In the genomic region with DNA sequence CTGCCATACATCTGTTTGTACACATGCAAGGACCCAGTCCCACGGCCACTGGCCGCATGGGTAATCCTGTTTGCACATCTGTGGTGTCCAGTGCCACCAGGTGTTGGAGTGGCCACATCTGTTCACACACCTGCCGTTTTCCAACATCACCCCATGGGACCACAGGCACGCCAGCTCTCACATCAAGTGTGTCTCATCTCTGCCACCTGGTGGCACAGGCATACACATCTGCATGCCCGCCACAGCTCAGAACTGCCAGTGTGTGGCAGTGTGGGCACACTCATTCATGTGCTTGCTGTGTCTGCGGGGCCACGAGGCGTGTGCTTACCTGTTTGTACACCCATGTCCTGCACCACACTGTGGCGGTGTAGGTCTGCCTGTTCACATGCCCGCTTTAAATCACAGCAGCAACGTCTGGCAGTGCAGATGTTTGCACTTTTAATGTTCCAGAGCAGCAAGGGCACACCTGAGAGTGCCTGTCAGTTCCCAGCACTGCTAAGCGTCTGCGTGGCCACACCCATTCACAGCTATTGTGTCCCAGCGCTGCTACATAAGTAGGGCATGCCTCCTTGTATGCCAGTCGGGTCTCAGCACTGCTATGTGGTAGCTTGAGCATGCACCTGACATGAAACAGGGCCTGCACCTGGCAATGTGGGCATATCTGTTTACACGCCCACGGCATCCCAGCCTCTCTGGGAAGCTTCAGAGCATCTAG, we compare ENCODE assay signal across 8 mouse cellular contexts. TPM values are rescaled to one million over a fixed set of nuclear protein-coding genes. Genes with fewer than 3 reads are reported as not detected.
DNase-seq lines count a peak whose midpoint lies in the region; ATAC-seq and TF ChIP-seq lines count a peak whose summit lies in the region.

No protein-coding gene starts in this region.

- peaks cover 30 to 38% of the 10 kb centered on the region in 2 experiments for H3K4me1 ChIP-seq in CH12.LX (ENCODE audit: control insufficient read depth in 1 of 2, insufficient read depth in 2 of 2)
- no peaks in the 10 kb centered on the region for H3K4me1 ChIP-seq in embryonic facial prominence, embryonic 11.5 days (ENCODE audit: control insufficient read depth, insufficient read depth, low read length)
- H3K4me1 ChIP-seq in hindbrain, embryonic 10.5 days (replicated peaks) = peaks cover 15% of the 10 kb centered on the region
- H3K4me1 ChIP-seq in midbrain, postnatal 0 days (ENCODE audit: insufficient read depth, low read length) = no peaks in the 10 kb centered on the region
- H3K4me1 ChIP-seq in stomach, postnatal 0 days (replicated peaks; ENCODE audit: control insufficient read depth, insufficient read depth) = no peaks in the 10 kb centered on the region

- DNase-seq in cerebellum, adult 11-12 months = peak; percentile 27
- no peak for DNase-seq in cerebellum, adult 11 months
- peak; percentile 81 for DNase-seq in CH12.LX (ENCODE audit: extremely low read depth)
- peak; percentile 49 for DNase-seq in embryonic facial prominence, embryonic 11.5 days (ENCODE audit: low spot score)
- peak; percentile 33 for DNase-seq in hindbrain, embryonic 10.5 days (ENCODE audit: low spot score)
- DNase-seq in left cerebral cortex, postnatal 14 days (ENCODE audit: low spot score in 2 of 2) = peak; percentile 80 to 85
- DNase-seq in midbrain, postnatal 0 days (ENCODE audit: low spot score) = peak; percentile 91
- DNase-seq in stomach, postnatal 0 days (ENCODE audit: low spot score) = peak; percentile 80

- TF ChIP-seq RAD21 in CH12.LX (IDR thresholded peaks at IDR 0.05; ENCODE audit: low read depth, low read length) = peak; percentile 68

- H3K27me3 ChIP-seq in CH12.LX (replicated peaks) = peaks cover 2% of the 10 kb centered on the region
- no peaks in the 10 kb centered on the region for H3K27me3 ChIP-seq in embryonic facial prominence, embryonic 11.5 days (ENCODE audit: control insufficient read depth, insufficient read depth, low read length)
- H3K27me3 ChIP-seq in hindbrain, embryonic 10.5 days (ENCODE audit: insufficient read depth, poor library complexity, severe bottlenecking) = no peaks in the 10 kb centered on the region
- no peaks in the 10 kb centered on the region; the same call in 1 of the 2 replicates for H3K27me3 ChIP-seq in midbrain, postnatal 0 days (ENCODE audit: insufficient read depth, low read length)
- H3K27me3 ChIP-seq in stomach, postnatal 0 days (ENCODE audit: control insufficient read depth, insufficient read depth, low read length) = no peaks in the 10 kb centered on the region

- no peak overlapping the region for H3K4me3 ChIP-seq in CH12.LX (replicated peaks in 1 of 3; ENCODE audit: low read depth in 2 of 3, low read length in 2 of 3, poor library complexity in 1 of 3)
- no peak overlapping the region for H3K4me3 ChIP-seq in embryonic facial prominence, embryonic 11.5 days (ENCODE audit: low read depth, low read length)
- no peak overlapping the region for H3K4me3 ChIP-seq in hindbrain, embryonic 10.5 days
- no peak overlapping the region for H3K4me3 ChIP-seq in midbrain, postnatal 0 days (ENCODE audit: low read depth, low read length)
- H3K4me3 ChIP-seq in stomach, postnatal 0 days (ENCODE audit: low read depth, low read length) = no peak overlapping the region

- H3K79me2 ChIP-seq in CH12.LX (replicated peaks; ENCODE audit: control insufficient read depth, extremely low read depth, insufficient read depth, poor library complexity, severe bottlenecking) = no peaks in the 10 kb centered on the region

- ATAC-seq in embryonic facial prominence, embryonic 11.5 days (replicated peaks; ENCODE audit: insufficient number of reproducible peaks, low FRiP score, low TSS enrichment, low read depth) = peak; percentile 40; the same call in 1 of the 2 replicates
- ATAC-seq in midbrain, postnatal 0 days (ENCODE audit: low FRiP score) = peak; percentile 66
- ATAC-seq in stomach, postnatal 0 days (ENCODE audit: low FRiP score, low TSS enrichment) = peak; percentile 71

- no peak overlapping the region for H3K27ac ChIP-seq in CH12.LX (ENCODE audit: insufficient read depth, low read depth)
- no peak overlapping the region for H3K27ac ChIP-seq in embryonic facial prominence, embryonic 11.5 days (replicated peaks; ENCODE audit: low read depth, low read length)
- no peak overlapping the region for H3K27ac ChIP-seq in hindbrain, embryonic 10.5 days
- H3K27ac ChIP-seq in midbrain, postnatal 0 days (ENCODE audit: low read depth, low read length) = no peak overlapping the region
- no peak overlapping the region for H3K27ac ChIP-seq in stomach, postnatal 0 days (replicated peaks)

- H3K9ac ChIP-seq in CH12.LX (ENCODE audit: insufficient read depth, low read depth) = no peak overlapping the region
- H3K9ac ChIP-seq in embryonic facial prominence, embryonic 11.5 days (replicated peaks; ENCODE audit: low read length) = no peak overlapping the region
- no peak overlapping the region for H3K9ac ChIP-seq in midbrain, postnatal 0 days (replicated peaks; ENCODE audit: low read length, poor library complexity, severe bottlenecking)
- H3K9ac ChIP-seq in stomach, postnatal 0 days (ENCODE audit: low read length) = no peak overlapping the region

- no peaks in the 10 kb centered on the region for H3K36me3 ChIP-seq in CH12.LX (replicated peaks in 1 of 2; ENCODE audit: control insufficient read depth in 1 of 2, insufficient read depth in 1 of 2, low read length in 1 of 2)
- no peaks in the 10 kb centered on the region for H3K36me3 ChIP-seq in embryonic facial prominence, embryonic 11.5 days (replicated peaks; ENCODE audit: control insufficient read depth, insufficient read depth, low read depth, low read length)
- no peaks in the 10 kb centered on the region for H3K36me3 ChIP-seq in hindbrain, embryonic 10.5 days
- no peaks in the 10 kb centered on the region for H3K36me3 ChIP-seq in midbrain, postnatal 0 days (ENCODE audit: insufficient read depth, low read length)
- no peaks in the 10 kb centered on the region for H3K36me3 ChIP-seq in stomach, postnatal 0 days (ENCODE audit: control insufficient read depth, insufficient read depth, low read length)

- H3K4me2 ChIP-seq in CH12.LX (ENCODE audit: insufficient read depth, low read depth, poor library complexity, severe bottlenecking) = no peak overlapping the region
- H3K4me2 ChIP-seq in embryonic facial prominence, embryonic 11.5 days (ENCODE audit: low read depth, low read length) = no peak overlapping the region
- no peak overlapping the region for H3K4me2 ChIP-seq in midbrain, postnatal 0 days (ENCODE audit: low read depth, low read length, poor library complexity, severe bottlenecking)
- H3K4me2 ChIP-seq in stomach, postnatal 0 days (replicated peaks; ENCODE audit: low read depth) = 0 out of 2 replicates have a peak overlapping the region, but pooled peaks have one; percentile 27

- peak; percentile 51 to 100 for TF ChIP-seq CTCF in CH12.LX (conservative IDR thresholded peaks at IDR 0.05 in 1 of 2, IDR thresholded peaks at IDR 0.05 in 1 of 2; ENCODE audit: low read depth in 2 of 2, low read length in 2 of 2)
- TF ChIP-seq CTCF in midbrain, postnatal 0 days (IDR thresholded peaks at IDR 0.05) = peak; percentile 100
- TF ChIP-seq CTCF in stomach, postnatal 0 days (IDR thresholded peaks at IDR 0.05; ENCODE audit: low read depth) = peak; percentile 97

- intact Hi-C loops in left cerebral cortex, postnatal 14 days (cut with DNase I) = loop anchor here (5.0 kb wide), 1 partner anchor 231 kb away; no protein-coding TSS in a partner anchor

- WGBS in embryonic facial prominence, embryonic 11.5 days = 43% methylated on average over 17 of the region's 17 CpGs
- 47% methylated on average over 17 of the region's 17 CpGs for whole genome bisulfite sequencing in hindbrain, embryonic 10.5 days
- WGBS in midbrain, postnatal 0 days = 45% methylated on average over 17 of the region's 17 CpGs
- WGBS in stomach, postnatal 0 days = 30% methylated on average over 17 of the region's 17 CpGs

- no peaks in the 10 kb centered on the region for H3K9me3 ChIP-seq in CH12.LX (replicated peaks; ENCODE audit: low read length)
- no peaks in the 10 kb centered on the region for H3K9me3 ChIP-seq in embryonic facial prominence, embryonic 11.5 days (replicated peaks; ENCODE audit: control insufficient read depth, low read length)
- no peaks in the 10 kb centered on the region for H3K9me3 ChIP-seq in hindbrain, embryonic 10.5 days
- no peaks in the 10 kb centered on the region for H3K9me3 ChIP-seq in midbrain, postnatal 0 days (ENCODE audit: low read length)
- no peaks in the 10 kb centered on the region for H3K9me3 ChIP-seq in stomach, postnatal 0 days (ENCODE audit: control insufficient read depth, low read length)

- peak; percentile 13; the same call in 1 of the 2 replicates for TF ChIP-seq EP300 in CH12.LX (IDR thresholded peaks at IDR 0.05; ENCODE audit: low read length)
- TF ChIP-seq EP300 in stomach, postnatal 0 days (optimal IDR thresholded peaks at IDR 0.05) = no peak

- dilution Hi-C loops in CH12.LX (cut with MboI; ENCODE audit: extremely low pct_ligation_motif_present, extremely low pct_unique_long_range_greater_than_20kb, low sequenced_read_pairs) = no loop called here

- TF ChIP-seq POLR2A in CH12.LX (IDR thresholded peaks at IDR 0.05; ENCODE audit: low read depth, low read length) = no peak

- in situ Hi-C loops in CH12.LX (cut with MboI; ENCODE audit: low pct_ligation_motif_present, low pct_unique_long_range_greater_than_20kb, low sequenced_read_pairs) = no loop called here

TF ChIP-seq in CH12.LX, 34 proteins besides CTCF, POLR2A, EP300 and RAD21 (continues in another document):
- TF ChIP-seq UBTF (IDR thresholded peaks at IDR 0.05; ENCODE audit: low read depth, low read length) (no peak), ZMIZ1 (IDR thresholded peaks at IDR 0.05; ENCODE audit: low read depth, low read length) (no peak), TCF12 (IDR thresholded peaks at IDR 0.05; ENCODE audit: low read depth, low read length) (peak; percentile 98), SMC3 (IDR thresholded peaks at IDR 0.05; ENCODE audit: low read depth, low read length) (peak; percentile 67), SIN3A (IDR thresholded peaks at IDR 0.05; ENCODE audit: low read length) (no peak), NELFE (IDR thresholded peaks at IDR 0.05; ENCODE audit: low read depth, low read length) (peak; percentile 75; the same call in 1 of the 2 replicates), IRF4 (IDR thresholded peaks at IDR 0.05; ENCODE audit: low read depth, low read length) (0 out of 2 replicates have a peak, but pooled peaks have one; percentile 21), MAFK (IDR thresholded peaks at IDR 0.05; ENCODE audit: insufficient replicate concordance, low read length) (no peak)

RNA-seq across cellular contexts. Expression of a gene that starts 46.0 kb away (rescaled TPM):
- 36.9 and 49.9 TPM in 2 replicates for total RNA-seq in CH12.LX (2012; rRNA removed)
- 4.3 and 5.5 TPM in 2 replicates for total RNA-seq in CH12.LX (2014; rRNA removed)
- polyA plus RNA-seq in CH12.LX (2012; ENCODE audit: insufficient read length, low read depth) = 2.7 TPM in 2 replicates
- polyA plus RNA-seq in embryonic facial prominence, embryonic 11.5 days (2014; fragmentation: Nextera tagmentation; extraction: Ambion mirVana) = 4.7 and 5.6 TPM in 2 replicates
- 9.9 and 15.0 TPM in 2 replicates for polyA plus RNA-seq in hindbrain, embryonic 10.5 days (2016; fragmentation: Nextera tagmentation; extraction: Ambion mirVana)
- total RNA-seq in left cerebral cortex, postnatal 14 days (2021) = 100 to 1,000 TPM; 159 to 164 TPM
- 217 and 219 TPM in 2 replicates for total RNA-seq in midbrain, postnatal 0 days (2014; rRNA removed)
- polyA plus RNA-seq in midbrain, postnatal 0 days (2015; fragmentation: Nextera tagmentation; extraction: Ambion mirVana) = 132 and 133 TPM in 2 replicates
- polyA plus RNA-seq in stomach, postnatal 0 days (2015; fragmentation: Nextera tagmentation; extraction: Ambion mirVana) = 3.4 and 3.9 TPM in 2 replicates
